Mouse (Mus musculus): ENCODE data around the gene Sept10. TPM values are rescaled to one million over a fixed set of nuclear protein-coding genes. Genes with fewer than 3 reads are reported as not detected.
"Not testable (repeated sequence)": the region's sequence is repeated elsewhere in the genome, so short reads cannot be mapped to it uniquely, and the experiment has no call there.

Sept10 gene
- total and polyA plus RNA-seq, 3 experiments: not detected

DNA sequence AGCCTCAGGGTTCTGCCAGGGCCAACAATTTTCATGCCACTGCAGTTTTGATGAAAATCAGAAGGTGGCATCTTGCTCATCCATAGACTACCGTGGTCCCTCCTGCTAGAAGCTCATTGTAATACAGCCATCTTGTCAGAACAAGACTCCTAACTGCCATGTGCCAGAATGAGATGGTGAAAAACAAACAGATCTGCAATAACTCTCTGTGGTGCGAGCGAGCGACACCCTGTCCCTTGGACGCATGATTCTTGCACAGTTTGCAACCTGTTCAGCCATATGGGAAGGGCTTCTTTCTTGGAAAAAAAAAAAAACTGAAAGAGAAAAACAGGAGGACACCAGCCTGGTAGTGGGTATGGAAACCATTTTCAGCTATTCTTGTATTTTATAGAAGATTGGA is 117.0 kb downstream of the Sept10 start:
- no peak overlapping the region for H3K4me3 ChIP-seq (ENCODE audit: control insufficient read depth in 1 of 2, insufficient read depth in 1 of 2, low read depth in 2 of 2, low read length in 2 of 2)

DNA sequence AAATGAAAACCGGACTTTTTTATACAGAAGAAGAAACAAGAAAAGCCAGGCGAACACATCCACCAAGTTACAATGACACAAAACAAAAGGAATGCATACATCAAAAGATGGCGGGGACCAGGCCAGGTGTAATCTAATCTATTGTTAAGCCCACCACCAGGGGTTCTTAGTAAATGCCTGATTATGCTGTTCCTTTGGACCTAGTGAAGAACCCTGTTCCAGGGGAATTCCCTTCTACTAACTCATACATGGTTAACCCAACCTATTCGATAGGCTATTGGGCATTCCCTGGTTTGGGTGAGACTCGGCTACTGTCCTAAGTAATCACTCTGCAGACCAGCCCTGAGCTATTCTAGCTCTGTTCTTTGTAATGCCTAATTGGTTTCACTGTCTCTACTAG is 118.6 kb downstream of the Sept10 start:
- DNase-seq (ENCODE audit: low read depth, low spot score); H3K27me3 ChIP-seq (ENCODE audit: control insufficient read depth in 1 of 2, insufficient read depth in 2 of 2, low read length in 2 of 2); H3K36me3 ChIP-seq (ENCODE audit: control insufficient read depth in 1 of 2, insufficient read depth in 2 of 2, low read length in 2 of 2); H3K79me2 ChIP-seq (ENCODE audit: control insufficient read depth, insufficient read depth, low read length, poor library complexity); H3K9ac ChIP-seq (ENCODE audit: control insufficient read depth, low read depth, low read length, poor library complexity, severe bottlenecking); H3K4me1 ChIP-seq (ENCODE audit: control insufficient read depth in 1 of 2, insufficient read depth in 2 of 2, low read length in 2 of 2); H3K27ac ChIP-seq (ENCODE audit: control insufficient read depth, low read depth, low read length); H3K9me3 ChIP-seq (replicated peaks; ENCODE audit: insufficient read depth, low read length); H3K4me3 ChIP-seq (ENCODE audit: control insufficient read depth in 1 of 2, insufficient read depth in 1 of 2, low read depth in 2 of 2, low read length in 2 of 2): not testable (repeated sequence)

More for the DNA sequence above, 117.0 kb downstream of the Sept10 start:
- Histone ChIP-seq H3K79me2 (ENCODE audit: control insufficient read depth, insufficient read depth, low read length, poor library complexity) (no peaks in the 10 kb centered on the region), H3K4me1 (ENCODE audit: control insufficient read depth in 1 of 2, insufficient read depth in 2 of 2, low read length in 2 of 2) (no peaks in the 10 kb centered on the region), H3K9ac (ENCODE audit: control insufficient read depth, low read depth, low read length, poor library complexity, severe bottlenecking) (no peak overlapping the region), H3K36me3 (ENCODE audit: control insufficient read depth in 1 of 2, insufficient read depth in 2 of 2, low read length in 2 of 2) (no peaks in the 10 kb centered on the region), H3K9me3 (replicated peaks; ENCODE audit: insufficient read depth, low read length) (no peaks in the 10 kb centered on the region), H3K27me3 (ENCODE audit: control insufficient read depth in 1 of 2, insufficient read depth in 2 of 2, low read length in 2 of 2) (no peaks in the 10 kb centered on the region), H3K27ac (ENCODE audit: control insufficient read depth, low read depth, low read length) (no peak overlapping the region)
- DNase-seq (ENCODE audit: low read depth, low spot score): no peak
- TF ChIP-seq KAT2A (conservative IDR thresholded peaks at IDR 0.05; ENCODE audit: low read depth, low read length) (no peak), NELFE (IDR thresholded peaks at IDR 0.05; ENCODE audit: low read depth, low read length) (no peak), EP300 (IDR thresholded peaks at IDR 0.05; ENCODE audit: low read depth in 1 of 2, low read length in 2 of 2) (no peak), USF2 (IDR thresholded peaks at IDR 0.05; ENCODE audit: borderline replicate concordance in 1 of 2, insufficient read depth in 1 of 2, low read depth in 1 of 2, low read length in 2 of 2) (no peak), CTCF (IDR thresholded peaks at IDR 0.05 in 2 of 3, conservative IDR thresholded peaks at IDR 0.05 in 1 of 3; ENCODE audit: control insufficient read depth in 1 of 3, insufficient read depth in 1 of 3, low read depth in 2 of 3, low read length in 3 of 3, poor library complexity in 1 of 3, severe bottlenecking in 1 of 3) (no peak), SMC3 (IDR thresholded peaks at IDR 0.05; ENCODE audit: low read depth, low read length) (no peak), E2F4 (IDR thresholded peaks at IDR 0.05; ENCODE audit: borderline replicate concordance, low read depth, low read length) (no peak), BHLHE40 (IDR thresholded peaks at IDR 0.05; ENCODE audit: borderline replicate concordance, low read depth, low read length) (no peak), POLR2AphosphoS2 (IDR thresholded peaks at IDR 0.05; ENCODE audit: low read length) (no peak), TCF12 (IDR thresholded peaks at IDR 0.05; ENCODE audit: low read depth, low read length) (no peak), GABPA (IDR thresholded peaks at IDR 0.05; ENCODE audit: low read depth, low read length) (no peak)

DNA sequence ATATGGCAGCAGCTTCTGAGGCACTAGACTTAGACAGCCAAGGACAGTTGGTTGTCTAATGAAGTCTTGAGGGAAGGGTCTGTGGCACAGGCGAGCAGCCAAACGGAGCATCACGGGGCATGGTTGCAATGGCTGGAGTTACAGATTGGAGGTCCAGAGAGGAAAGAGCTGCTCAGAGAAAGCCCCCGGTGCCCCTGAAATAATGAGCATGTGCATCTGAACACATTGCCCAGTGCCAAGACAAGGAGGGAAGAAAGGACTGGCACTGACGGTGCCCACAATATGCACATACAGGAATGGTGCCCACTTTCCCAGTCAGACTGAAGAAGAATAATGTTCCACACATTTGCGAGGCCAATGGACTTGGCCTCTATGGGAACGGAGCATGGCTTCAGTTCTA is 129.7 kb downstream of the Sept10 start:
- H3K9ac ChIP-seq (ENCODE audit: control insufficient read depth, low read depth, low read length, poor library complexity, severe bottlenecking): no peak overlapping the region
- H3K9me3 ChIP-seq (replicated peaks; ENCODE audit: insufficient read depth, low read length): no peaks in the 10 kb centered on the region
- H3K36me3 ChIP-seq (ENCODE audit: control insufficient read depth in 1 of 2, insufficient read depth in 2 of 2, low read length in 2 of 2): no peaks in the 10 kb centered on the region
- no peak overlapping the region for H3K4me3 ChIP-seq (ENCODE audit: control insufficient read depth in 1 of 2, insufficient read depth in 1 of 2, low read depth in 2 of 2, low read length in 2 of 2)
- no peaks in the 10 kb centered on the region for H3K4me1 ChIP-seq (ENCODE audit: control insufficient read depth in 1 of 2, insufficient read depth in 2 of 2, low read length in 2 of 2)
- DNase-seq (ENCODE audit: low read depth, low spot score): no peak
- H3K27me3 ChIP-seq (ENCODE audit: control insufficient read depth in 1 of 2, insufficient read depth in 2 of 2, low read length in 2 of 2): no peaks in the 10 kb centered on the region
- TF ChIP-seq TAL1 (IDR thresholded peaks at IDR 0.05; ENCODE audit: low read length): no peak
- no peak for TF ChIP-seq GABPA (IDR thresholded peaks at IDR 0.05; ENCODE audit: low read depth, low read length)
- no peak for TF ChIP-seq NELFE (IDR thresholded peaks at IDR 0.05; ENCODE audit: low read depth, low read length)
- no peak for TF ChIP-seq MAX (IDR thresholded peaks at IDR 0.05; ENCODE audit: low read length)
- TF ChIP-seq RAD21 (IDR thresholded peaks at IDR 0.05; ENCODE audit: low read depth, low read length): no peak
- no peak for TF ChIP-seq CHD1 (IDR thresholded peaks at IDR 0.05; ENCODE audit: low read depth, low read length)
- TF ChIP-seq ELF1 (IDR thresholded peaks at IDR 0.05; ENCODE audit: low read depth, low read length): no peak
- TF ChIP-seq CTCF (IDR thresholded peaks at IDR 0.05 in 2 of 3, conservative IDR thresholded peaks at IDR 0.05 in 1 of 3; ENCODE audit: control insufficient read depth in 1 of 3, insufficient read depth in 1 of 3, low read depth in 2 of 3, low read length in 3 of 3, poor library complexity in 1 of 3, severe bottlenecking in 1 of 3): no peak
- TF ChIP-seq USF2 (IDR thresholded peaks at IDR 0.05; ENCODE audit: borderline replicate concordance in 1 of 2, insufficient read depth in 1 of 2, low read depth in 1 of 2, low read length in 2 of 2): no peak
- no peak for TF ChIP-seq SMC3 (IDR thresholded peaks at IDR 0.05; ENCODE audit: low read depth, low read length)
- H3K27ac ChIP-seq (ENCODE audit: control insufficient read depth, low read depth, low read length): no peak overlapping the region
- no peaks in the 10 kb centered on the region for H3K79me2 ChIP-seq (ENCODE audit: control insufficient read depth, insufficient read depth, low read length, poor library complexity)
